Mouse (Mus musculus): ENCODE results near the gene Tex21. TPM values are rescaled to one million over a fixed set of nuclear protein-coding genes. Genes with fewer than 3 reads are reported as not detected.
"Not testable (repeated sequence)": the region's sequence is repeated elsewhere in the genome, so short reads cannot be mapped to it uniquely, and the experiment has no call there.

Gene Tex21
- polyA plus RNA-seq, 1 experiment from 2014 or later = not detected

- no peaks in the 10 kb centered on the region for H3K4me1 ChIP-seq (replicated peaks)
- H3K9me3 ChIP-seq = no peaks in the 10 kb centered on the region
- H3K27ac ChIP-seq = no peak overlapping the region
- no peak overlapping the region for H3K4me3 ChIP-seq
- H3K36me3 ChIP-seq = no peaks in the 10 kb centered on the region
- 87% methylated on average over 6 of the region's 6 CpGs for WGBS
- H3K27me3 ChIP-seq (ENCODE audit: insufficient read depth, poor library complexity, severe bottlenecking) = no peaks in the 10 kb centered on the region
- DNase-seq (ENCODE audit: low spot score) = no peak
These were observed 15.9 kb downstream of the Tex21 start for GRCm38 (mm10) chr12:76230644-76231043.

GRCm38 (mm10) chr12:76222104-76222503 is 24.4 kb downstream of the Tex21 start:
- H3K27ac ChIP-seq; H3K36me3 ChIP-seq; H3K9me3 ChIP-seq; H3K4me1 ChIP-seq (replicated peaks); H3K27me3 ChIP-seq (ENCODE audit: insufficient read depth, poor library complexity, severe bottlenecking); H3K4me3 ChIP-seq; DNase-seq (ENCODE audit: low spot score): not testable (repeated sequence)
- 55% methylated on average over 4 of the region's 8 CpGs for WGBS

- DNase-seq (ENCODE audit: low spot score) = no peak
- Histone ChIP-seq H3K36me3 (no peaks in the 10 kb centered on the region), H3K27ac (no peak overlapping the region), H3K27me3 (ENCODE audit: insufficient read depth, poor library complexity, severe bottlenecking) (no peaks in the 10 kb centered on the region), H3K4me1 (replicated peaks) (peaks cover 8% of the 10 kb centered on the region), H3K4me3 (no peak overlapping the region), H3K9me3 (no peaks in the 10 kb centered on the region)
- 69% methylated on average over 11 of the region's 11 CpGs for WGBS
These were observed 29.8 kb downstream of the Tex21 start for GRCm38 (mm10) chr12:76216716-76217115.

GRCm38 (mm10) chr12:76215121-76215520 is 31.4 kb downstream of the Tex21 start:
- Histone ChIP-seq H3K36me3 (no peaks in the 10 kb centered on the region), H3K4me3 (no peak overlapping the region), H3K27me3 (ENCODE audit: insufficient read depth, poor library complexity, severe bottlenecking) (no peaks in the 10 kb centered on the region), H3K27ac (no peak overlapping the region), H3K9me3 (no peaks in the 10 kb centered on the region), H3K4me1 (replicated peaks) (peaks cover 8% of the 10 kb centered on the region)
- no peak for DNase-seq (ENCODE audit: low spot score)
- WGBS = 21% methylated on average over 5 of the region's 5 CpGs

- no peak overlapping the region for H3K4me3 ChIP-seq
- H3K36me3 ChIP-seq = no peaks in the 10 kb centered on the region
- no peaks in the 10 kb centered on the region for H3K4me1 ChIP-seq (replicated peaks)
- no peak overlapping the region for H3K27ac ChIP-seq
- DNase-seq (ENCODE audit: low spot score) = no peak
- no peaks in the 10 kb centered on the region for H3K9me3 ChIP-seq
- 94% methylated on average over 5 of the region's 5 CpGs for WGBS
- H3K27me3 ChIP-seq (ENCODE audit: insufficient read depth, poor library complexity, severe bottlenecking) = no peaks in the 10 kb centered on the region
These were observed 37.0 kb downstream of the Tex21 start for GRCm38 (mm10) chr12:76209429-76209974.

GRCm38 (mm10) chr12:76200326-76200725 is 46.2 kb downstream of the Tex21 start:
- 70% methylated on average over 4 of the region's 4 CpGs for WGBS
- Histone ChIP-seq H3K4me3 (no peak overlapping the region), H3K36me3 (no peaks in the 10 kb centered on the region), H3K9me3 (no peaks in the 10 kb centered on the region), H3K27ac (no peak overlapping the region), H3K4me1 (replicated peaks) (peaks cover 14% of the 10 kb centered on the region), H3K27me3 (ENCODE audit: insufficient read depth, poor library complexity, severe bottlenecking) (peaks cover 9% of the 10 kb centered on the region; the same call in 1 of the 2 replicates)
- no peak for DNase-seq (ENCODE audit: low spot score)

- Histone ChIP-seq H3K27me3 (ENCODE audit: insufficient read depth, poor library complexity, severe bottlenecking) (peaks cover 23% of the 10 kb centered on the region), H3K36me3 (no peaks in the 10 kb centered on the region), H3K4me3 (peak overlapping the region; percentile 53), H3K9me3 (no peaks in the 10 kb centered on the region), H3K27ac (peak overlapping the region; percentile 76; the same call in 1 of the 2 replicates), H3K4me1 (replicated peaks) (peaks cover 18% of the 10 kb centered on the region)
- 38% methylated on average over 8 of the region's 8 CpGs for WGBS
- peak; percentile 29 for DNase-seq (ENCODE audit: low spot score)
These were observed 49.5 kb downstream of the Tex21 start for GRCm38 (mm10) chr12:76197071-76197470.

- WGBS = 7% methylated on average over 6 of the region's 6 CpGs
- peak overlapping the region; percentile 76 for H3K27ac ChIP-seq
- peaks cover 18% of the 10 kb centered on the region for H3K4me1 ChIP-seq (replicated peaks)
- no peaks in the 10 kb centered on the region for H3K36me3 ChIP-seq
- H3K4me3 ChIP-seq = peak overlapping the region; percentile 53
- no peaks in the 10 kb centered on the region for H3K9me3 ChIP-seq
- DNase-seq (ENCODE audit: low spot score) = peak; percentile 82
- peaks cover 23% of the 10 kb centered on the region for H3K27me3 ChIP-seq (ENCODE audit: insufficient read depth, poor library complexity, severe bottlenecking)
These were observed 49.9 kb downstream of the Tex21 start for GRCm38 (mm10) chr12:76196709-76197054.

GRCm38 (mm10) chr12:76195912-76196708 is 50.4 kb downstream of the Tex21 start:
- WGBS = under 1% methylated on average over 22 of the region's 22 CpGs

GRCm38 (mm10) chr12:76194526-76194925 is 52.0 kb downstream of the Tex21 start:
- Histone ChIP-seq H3K4me3 (no peak overlapping the region), H3K4me1 (replicated peaks) (peaks cover 18% of the 10 kb centered on the region), H3K36me3 (no peaks in the 10 kb centered on the region), H3K27me3 (ENCODE audit: insufficient read depth, poor library complexity, severe bottlenecking) (peaks cover 23% of the 10 kb centered on the region), H3K9me3 (no peaks in the 10 kb centered on the region), H3K27ac (no peak overlapping the region)
- no peak for DNase-seq (ENCODE audit: low spot score)
- 76% methylated on average over 3 of the region's 3 CpGs for WGBS

More at GRCm38 (mm10) chr12:76195912-76196708, 50.4 kb downstream of the Tex21 start:
- no peaks in the 10 kb centered on the region for H3K9me3 ChIP-seq
- peak overlapping the region; percentile 76 for H3K27ac ChIP-seq
- H3K4me1 ChIP-seq (replicated peaks) = peaks cover 18% of the 10 kb centered on the region
- DNase-seq (ENCODE audit: low spot score) = peak; percentile 85
- peak overlapping the region; percentile 53 for H3K4me3 ChIP-seq
- no peaks in the 10 kb centered on the region for H3K36me3 ChIP-seq
- peaks cover 23% of the 10 kb centered on the region for H3K27me3 ChIP-seq (ENCODE audit: insufficient read depth, poor library complexity, severe bottlenecking)

- 46% methylated on average over 11 of the region's 11 CpGs for WGBS
- peak; percentile 28 for DNase-seq (ENCODE audit: low spot score)
- no peaks in the 10 kb centered on the region for H3K36me3 ChIP-seq
These were observed 55.6 kb downstream of the Tex21 start for GRCm38 (mm10) chr12:76190940-76191339.

GRCm38 (mm10) chr12:76187849-76188248 is 58.7 kb downstream of the Tex21 start:
- Histone ChIP-seq H3K4me1 (replicated peaks) (0 out of 2 replicates have a peak, but pooled peaks cover under 1% of the 10 kb centered on the region), H3K4me3 (no peak overlapping the region), H3K36me3 (no peaks in the 10 kb centered on the region), H3K27me3 (ENCODE audit: insufficient read depth, poor library complexity, severe bottlenecking) (no peaks in the 10 kb centered on the region), H3K27ac (no peak overlapping the region), H3K9me3 (no peaks in the 10 kb centered on the region)
- WGBS = 42% methylated on average over 8 of the region's 8 CpGs
- peak; percentile 30 for DNase-seq (ENCODE audit: low spot score)

More at GRCm38 (mm10) chr12:76190940-76191339, 55.6 kb downstream of the Tex21 start:
- peaks cover 19% of the 10 kb centered on the region for H3K27me3 ChIP-seq (ENCODE audit: insufficient read depth, poor library complexity, severe bottlenecking)
- peaks cover 7% of the 10 kb centered on the region; the same call in 1 of the 2 replicates for H3K4me1 ChIP-seq (replicated peaks)
- H3K27ac ChIP-seq = no peak overlapping the region
- H3K9me3 ChIP-seq = no peaks in the 10 kb centered on the region
- no peak overlapping the region for H3K4me3 ChIP-seq

GRCm38 (mm10) chr12:76186473-76186872 is 60.1 kb downstream of the Tex21 start:
- no peak overlapping the region for H3K27ac ChIP-seq
- H3K9me3 ChIP-seq = no peaks in the 10 kb centered on the region
- no peaks in the 10 kb centered on the region for H3K27me3 ChIP-seq (ENCODE audit: insufficient read depth, poor library complexity, severe bottlenecking)
- H3K36me3 ChIP-seq = no peaks in the 10 kb centered on the region
- no peak for DNase-seq (ENCODE audit: low spot score)
- 90% methylated on average over 1 of the region's 1 CpGs for WGBS
- H3K4me1 ChIP-seq (replicated peaks) = no peaks in the 10 kb centered on the region
- H3K4me3 ChIP-seq = no peak overlapping the region

Measured in hindbrain, embryonic 10.5 days (tissue).